In the genomic region with DNA sequence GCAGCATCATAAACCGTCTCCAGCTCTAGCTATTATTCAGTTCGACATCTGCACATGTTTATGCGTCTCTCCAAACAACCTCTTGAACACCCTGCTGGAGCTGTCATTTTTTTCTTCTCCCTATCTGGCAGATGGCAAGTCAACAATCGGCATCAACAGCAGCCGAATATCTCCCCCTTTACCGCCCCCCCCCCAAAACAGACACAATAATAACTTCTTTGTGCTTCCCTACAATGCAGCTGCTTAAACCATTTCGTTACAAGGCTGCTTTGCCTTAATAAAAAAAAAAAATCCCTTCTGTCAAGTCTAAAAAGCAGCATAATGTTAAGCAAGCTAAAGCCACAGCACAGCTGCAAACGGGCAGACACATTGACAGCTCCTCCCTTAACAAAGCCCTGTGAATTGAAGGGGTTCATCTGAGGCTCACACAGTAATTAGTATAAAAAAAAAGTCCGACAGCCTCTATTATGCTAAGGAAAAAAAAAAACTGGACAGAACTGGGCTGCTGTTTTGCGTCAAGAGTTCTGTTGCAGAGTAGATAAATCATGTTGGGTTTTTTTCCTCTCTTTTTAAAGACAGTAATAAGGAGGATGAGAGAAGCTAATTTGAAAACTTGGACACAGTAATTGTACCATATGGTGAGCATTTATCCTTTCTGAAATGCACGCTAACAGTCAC, we compare ENCODE assay signal across 8 mouse cellular contexts.
DNase-seq lines count a peak whose midpoint lies in the region; ATAC-seq lines count a peak whose summit lies in the region.

No protein-coding gene starts in this region.

- peak; percentile 44 for DNase-seq in cerebellum, adult 9-10 months
- no peak for DNase-seq in cerebellum, adult 11 months
- DNase-seq in left cerebral cortex, postnatal 4 days, result peak; percentile 20
- no peak for DNase-seq in left cerebral cortex, adult 8-10 months (ENCODE audit: low spot score in 2 of 2)
- peak; percentile 68 for DNase-seq in hindbrain, embryonic 11.5 days (ENCODE audit: low spot score)
- DNase-seq in adrenal gland, postnatal 10 days, result no peak
- DNase-seq in adrenal gland, adult 18-20 months (ENCODE audit: low spot score in 2 of 2), result no peak

- ATAC-seq in hindbrain, embryonic 11.5 days (ENCODE audit: low FRiP score), result peak; percentile 91
- ATAC-seq in neural tube, embryonic 14.5 days (ENCODE audit: low read depth), result peak; percentile 77

- intact Hi-C loops in left cerebral cortex, postnatal 4 days (cut with DNase I), result no loop called here

- peak overlapping the region; percentile 55 for H3K27ac ChIP-seq in hindbrain, embryonic 11.5 days (ENCODE audit: low read depth, low read length)
- H3K27ac ChIP-seq in neural tube, embryonic 14.5 days (ENCODE audit: low read depth, low read length), result peak overlapping the region; percentile 45; the same call in 1 of the 2 replicates

- H3K9me3 ChIP-seq in hindbrain, embryonic 11.5 days (ENCODE audit: control insufficient read depth, low read length), result no peaks in the 10 kb centered on the region
- H3K9me3 ChIP-seq in neural tube, embryonic 14.5 days (ENCODE audit: control insufficient read depth, low read length), result no peaks in the 10 kb centered on the region

- H3K4me3 ChIP-seq in hindbrain, embryonic 11.5 days (ENCODE audit: low read depth, low read length), result no peak overlapping the region
- peak overlapping the region; percentile 7; the same call in 1 of the 2 replicates for H3K4me3 ChIP-seq in neural tube, embryonic 14.5 days (ENCODE audit: low read depth, low read length)

- H3K36me3 ChIP-seq in hindbrain, embryonic 11.5 days (ENCODE audit: control insufficient read depth, insufficient read depth, low read length), result no peaks in the 10 kb centered on the region
- H3K36me3 ChIP-seq in neural tube, embryonic 14.5 days (ENCODE audit: control insufficient read depth, insufficient read depth, low read length), result no peaks in the 10 kb centered on the region

- H3K27me3 ChIP-seq in hindbrain, embryonic 11.5 days (ENCODE audit: control insufficient read depth, insufficient read depth, low read length), result no peaks in the 10 kb centered on the region
- H3K27me3 ChIP-seq in neural tube, embryonic 14.5 days (ENCODE audit: control insufficient read depth, insufficient read depth, low read length), result no peaks in the 10 kb centered on the region

- H3K9ac ChIP-seq in hindbrain, embryonic 11.5 days (ENCODE audit: low read depth, low read length), result no peak overlapping the region
- H3K9ac ChIP-seq in neural tube, embryonic 14.5 days (replicated peaks; ENCODE audit: low read depth, low read length), result no peak overlapping the region

- no peaks in the 10 kb centered on the region for H3K4me1 ChIP-seq in hindbrain, embryonic 11.5 days (replicated peaks; ENCODE audit: control insufficient read depth, insufficient read depth, low read length)
- peaks cover 8% of the 10 kb centered on the region; the same call in 1 of the 2 replicates for H3K4me1 ChIP-seq in neural tube, embryonic 14.5 days (ENCODE audit: control insufficient read depth, insufficient read depth, low read length)

- no peak overlapping the region; the same call in 1 of the 2 replicates for H3K4me2 ChIP-seq in hindbrain, embryonic 11.5 days (replicated peaks; ENCODE audit: low read depth, low read length)
- peak overlapping the region; percentile 38 for H3K4me2 ChIP-seq in neural tube, embryonic 14.5 days (ENCODE audit: low read depth, low read length)

- WGBS in hindbrain, embryonic 11.5 days, result 10% methylated on average over 11 of the region's 11 CpGs
- 4% methylated on average over 11 of the region's 11 CpGs for WGBS in neural tube, embryonic 14.5 days

Comparison
In these comparisons a context has a peak if more than half of its experiments do, and no peak if none do; other contexts are left out.
1. DNase-seq: peak in cerebellum, adult 9-10 months (single experiment), left cerebral cortex, postnatal 4 days (single experiment) and hindbrain, embryonic 11.5 days (single experiment); none in cerebellum, adult 11 months (single experiment), left cerebral cortex, adult 8-10 months (0 of 2), adrenal gland, postnatal 10 days (single experiment) and adrenal gland, adult 18-20 months (0 of 2).